Mouse (Mus musculus): Measurements from ENCODE around the gene Shank2.

DNA sequence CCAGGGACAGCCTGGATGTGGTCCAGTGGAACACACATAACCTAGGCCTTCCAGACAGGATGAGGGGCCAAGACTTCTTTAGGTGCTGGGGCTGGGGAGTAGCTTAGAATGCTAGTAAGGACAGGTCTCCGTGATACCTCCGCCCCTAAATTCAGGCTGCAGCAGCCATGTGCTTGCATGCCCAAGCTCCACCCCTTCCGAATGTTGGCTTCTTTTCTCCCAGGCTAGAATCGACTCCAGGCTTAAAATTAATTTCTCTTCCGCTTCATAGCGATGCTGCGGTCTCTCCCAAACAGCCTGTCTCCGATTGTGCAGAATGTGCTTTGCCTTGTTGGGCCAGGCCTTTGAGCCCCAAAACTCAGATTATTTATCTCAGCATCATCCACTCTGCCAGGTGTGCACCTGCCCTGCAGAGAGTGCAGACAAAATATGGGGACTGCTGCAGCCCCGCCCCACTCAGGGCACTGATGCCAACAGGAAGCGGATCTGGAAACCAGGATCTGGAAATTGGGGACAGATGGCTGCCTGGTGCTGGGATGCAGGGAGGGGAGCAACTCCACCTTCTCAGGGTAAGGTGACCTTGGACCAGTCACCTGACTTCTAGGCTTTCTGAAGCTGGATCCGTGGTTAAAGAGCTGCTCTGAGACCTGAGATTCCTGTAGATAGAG lies 312.8 kb downstream of the Shank2 start:
- no peak for TF ChIP-seq CTCF (IDR thresholded peaks at IDR 0.05; ENCODE audit: low read depth)
- TF ChIP-seq EP300 (optimal IDR thresholded peaks at IDR 0.05) = no peak
